In the genomic region with DNA sequence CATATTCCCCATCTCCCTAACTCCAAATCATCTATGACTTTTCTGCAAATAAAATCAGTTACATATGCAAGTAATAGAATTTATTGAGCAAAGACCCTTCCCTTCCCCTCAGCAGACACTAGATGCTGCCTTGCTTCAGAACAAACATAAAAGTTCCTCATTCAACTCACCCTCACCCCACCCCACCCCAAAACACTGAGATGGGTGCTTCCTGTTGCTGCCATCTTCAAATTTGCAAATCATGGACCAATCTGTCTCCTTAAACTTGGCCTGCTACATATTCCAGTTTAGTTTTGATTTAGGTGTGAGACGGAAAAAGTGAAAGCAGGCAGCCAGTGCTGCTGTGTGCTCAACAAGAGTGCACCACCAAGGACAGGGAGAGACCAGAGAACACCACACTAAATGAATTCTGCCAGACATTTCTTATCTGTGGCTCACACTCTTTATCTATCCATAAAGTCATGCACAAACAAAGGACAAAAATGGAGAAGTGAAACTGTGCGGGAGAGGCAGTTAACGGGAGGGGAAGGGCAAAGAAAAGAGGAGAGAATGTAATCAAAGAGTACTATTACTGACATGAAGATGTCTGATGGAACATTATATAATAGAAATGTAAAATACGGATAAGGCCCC, we compare ENCODE assay signal across 14 mouse cellular contexts. TPM values are rescaled to one million over a fixed set of nuclear protein-coding genes. Genes with fewer than 3 reads are reported as not detected.
DNase-seq lines count a peak whose midpoint lies in the region; ATAC-seq and TF ChIP-seq lines count a peak whose summit lies in the region.
"Had no signal": no experiment of that assay in that cellular context is flagged by ENCODE, and none has a peak within 500 bp of the region (broad histone marks: within the 10 kb centered on the region; RNA-seq: fewer than 3 reads in every experiment).

No protein-coding gene starts in this region.

- H3K27ac ChIP-seq in midbrain, embryonic 11.5 days (ENCODE audit: low read depth, low read length) = no peak overlapping the region
- no peak overlapping the region for H3K27ac ChIP-seq in midbrain, postnatal 0 days (ENCODE audit: low read depth, low read length)
- H3K27ac ChIP-seq in bone marrow macrophage, adult 2 months (ENCODE audit: insufficient read depth, low read depth, low read length) = peak overlapping the region; percentile 98
- H3K27ac ChIP-seq: embryonic facial prominence, embryonic 12.5 days; limb, embryonic 12.5 days; midbrain, embryonic 10.5 days had no signal

- ATAC-seq in midbrain, embryonic 11.5 days (ENCODE audit: low FRiP score) = no peak
- no peak for ATAC-seq in midbrain, postnatal 0 days (ENCODE audit: low FRiP score)
- ATAC-seq in hematopoietic stem cell, adult 5-6 weeks (replicated peaks in 1 of 2; ENCODE audit: insufficient read depth in 1 of 2, low FRiP score in 2 of 2, low TSS enrichment in 1 of 2, low read depth in 1 of 2, poor library complexity in 2 of 2, severe bottlenecking in 2 of 2) = peak; percentile 73 to 75

- no peaks in the 10 kb centered on the region for H3K9me3 ChIP-seq in midbrain, embryonic 11.5 days (ENCODE audit: control insufficient read depth, low read length)
- no peaks in the 10 kb centered on the region for H3K9me3 ChIP-seq in midbrain, postnatal 0 days (ENCODE audit: low read length)
- H3K9me3 ChIP-seq in megakaryocyte, embryonic 14.5 days = no peaks in the 10 kb centered on the region
- H3K9me3 ChIP-seq: embryonic facial prominence, embryonic 12.5 days; limb, embryonic 12.5 days; midbrain, embryonic 10.5 days had no signal

- no peak overlapping the region for H3K4me2 ChIP-seq in midbrain, embryonic 11.5 days
- no peak overlapping the region for H3K4me2 ChIP-seq in midbrain, postnatal 0 days (ENCODE audit: low read depth, low read length, poor library complexity, severe bottlenecking)
- H3K4me2 ChIP-seq: embryonic facial prominence, embryonic 12.5 days; limb, embryonic 12.5 days had no signal

- no peak overlapping the region for H3K4me3 ChIP-seq in midbrain, embryonic 11.5 days (ENCODE audit: low read depth, low read length)
- H3K4me3 ChIP-seq in midbrain, postnatal 0 days (ENCODE audit: low read depth, low read length) = no peak overlapping the region
- peak overlapping the region; percentile 27; the same call in 1 of the 2 replicates for H3K4me3 ChIP-seq in bone marrow macrophage, adult 2 months (ENCODE audit: insufficient read depth, low read length)
- H3K4me3 ChIP-seq in megakaryocyte, embryonic 14.5 days (replicated peaks) = peak overlapping the region; percentile 74
- H3K4me3 ChIP-seq: embryonic facial prominence, embryonic 12.5 days; limb, embryonic 12.5 days; midbrain, embryonic 10.5 days had no signal

- TF ChIP-seq CTCF in midbrain, postnatal 0 days (IDR thresholded peaks at IDR 0.05) = no peak
- no peak for TF ChIP-seq CTCF in bone marrow macrophage, adult 2 months (IDR thresholded peaks at IDR 0.05; ENCODE audit: low read depth, low read length)

- DNase-seq in midbrain, embryonic 11.5 days (ENCODE audit: low spot score, missing footprints) = peak; percentile 51
- DNase-seq in midbrain, postnatal 0 days (ENCODE audit: low spot score) = no peak
- no peak for DNase-seq in left cerebral cortex, adult 9 months (ENCODE audit: low spot score in 2 of 2)
- DNase-seq in natural killer cell, adult 2 months (ENCODE audit: low spot score in 2 of 2) = no peak
- no peak for DNase-seq in spleen, postnatal 4 days (ENCODE audit: low spot score in 2 of 2)
- DNase-seq: adrenal gland, adult 2 months; cerebellum, adult 11-12 months; thymus, postnatal 36 days had no signal

- no peaks in the 10 kb centered on the region for H3K4me1 ChIP-seq in midbrain, embryonic 11.5 days (ENCODE audit: control insufficient read depth, insufficient read depth, low read length)
- H3K4me1 ChIP-seq in midbrain, postnatal 0 days (ENCODE audit: insufficient read depth, low read length) = no peaks in the 10 kb centered on the region
- peaks cover 31% of the 10 kb centered on the region for H3K4me1 ChIP-seq in bone marrow macrophage, adult 2 months (ENCODE audit: control insufficient read depth, insufficient read depth, low read length)
- peaks cover 21% of the 10 kb centered on the region for H3K4me1 ChIP-seq in megakaryocyte, embryonic 14.5 days
- H3K4me1 ChIP-seq: embryonic facial prominence, embryonic 12.5 days; limb, embryonic 12.5 days; midbrain, embryonic 10.5 days had no signal

- H3K27me3 ChIP-seq in midbrain, embryonic 11.5 days (ENCODE audit: control insufficient read depth, insufficient read depth, low read length) = no peaks in the 10 kb centered on the region
- no peaks in the 10 kb centered on the region for H3K27me3 ChIP-seq in midbrain, postnatal 0 days (ENCODE audit: insufficient read depth, low read length)
- no peaks in the 10 kb centered on the region for H3K27me3 ChIP-seq in megakaryocyte, embryonic 14.5 days (replicated peaks)
- H3K27me3 ChIP-seq: embryonic facial prominence, embryonic 12.5 days; limb, embryonic 12.5 days had no signal

- 73% methylated on average over 4 of the region's 4 CpGs for WGBS in midbrain, embryonic 11.5 days
- 69% methylated on average over 4 of the region's 4 CpGs for WGBS in midbrain, postnatal 0 days

- no peak for TF ChIP-seq POLR2A in bone marrow macrophage, adult 2 months (IDR thresholded peaks at IDR 0.05; ENCODE audit: borderline replicate concordance, low read depth, low read length)

- H3K9ac ChIP-seq in midbrain, embryonic 11.5 days (ENCODE audit: low read length) = no peak overlapping the region
- H3K9ac ChIP-seq in midbrain, postnatal 0 days (replicated peaks; ENCODE audit: low read length, poor library complexity, severe bottlenecking) = no peak overlapping the region
- H3K9ac ChIP-seq: embryonic facial prominence, embryonic 12.5 days; limb, embryonic 12.5 days had no signal

- H3K36me3 ChIP-seq in midbrain, embryonic 11.5 days (ENCODE audit: control insufficient read depth, insufficient read depth, low read length) = no peaks in the 10 kb centered on the region
- 0 out of 2 replicates have a peak, but pooled peaks cover 3% of the 10 kb centered on the region for H3K36me3 ChIP-seq in midbrain, postnatal 0 days (ENCODE audit: insufficient read depth, low read length)
- peaks cover 18% of the 10 kb centered on the region for H3K36me3 ChIP-seq in megakaryocyte, embryonic 14.5 days (replicated peaks; ENCODE audit: low read length)
- H3K36me3 ChIP-seq: embryonic facial prominence, embryonic 12.5 days; limb, embryonic 12.5 days; midbrain, embryonic 10.5 days had no signal

RNA-seq across cellular contexts. Expression of gene Ncoa7, which starts 48.2 kb away (rescaled TPM):
- 6.4 and 7.3 TPM in 2 replicates for polyA plus RNA-seq in midbrain, embryonic 11.5 days (2014; fragmentation: Nextera tagmentation; extraction: Ambion mirVana)
- 22.9 and 28.3 TPM in 2 replicates for total RNA-seq in midbrain, postnatal 0 days (2014; rRNA removed)
- 21.7 and 25.8 TPM in 2 replicates for polyA plus RNA-seq in midbrain, postnatal 0 days (2015; fragmentation: Nextera tagmentation; extraction: Ambion mirVana)
- 24.9 and 30.0 TPM in 2 replicates for polyA plus RNA-seq in bone marrow macrophage, adult 2 months (2012; ENCODE audit: insufficient read depth, insufficient read length, missing spikeins)
- 48.2 and 67.9 TPM in 2 replicates for total RNA-seq in hematopoietic stem cell, adult 5-6 weeks (2017)
- 2.1 and 8.1 TPM in 2 replicates for polyA plus RNA-seq in megakaryocyte, embryonic 14.5 days (2012; ENCODE audit: insufficient read depth, low replicate concordance)

Comparison
In these comparisons a context has a peak if more than half of its experiments do, and no peak if none do; other contexts are left out.
1. ATAC-seq: peak in hematopoietic stem cell, adult 5-6 weeks (2 of 2); none in midbrain, embryonic 11.5 days (single experiment) and midbrain, postnatal 0 days (single experiment).
2. H3K4me3 ChIP-seq: peak in bone marrow macrophage, adult 2 months (single experiment) and megakaryocyte, embryonic 14.5 days (single experiment); none in midbrain, embryonic 11.5 days (single experiment) and midbrain, postnatal 0 days (single experiment).